Comparison of ENCODE assay signal across 8 mouse cellular contexts in genomic region chr16:23108943-23109342, GRCm38 (mm10). TPM values are rescaled to one million over a fixed set of nuclear protein-coding genes. Genes with fewer than 3 reads are reported as not detected.
DNase-seq lines count a peak whose midpoint lies in the region; ATAC-seq and TF ChIP-seq lines count a peak whose summit lies in the region.

No protein-coding gene starts in this region.

- TF ChIP-seq POLR2A in bone marrow macrophage, adult 2 months (IDR thresholded peaks at IDR 0.05; ENCODE audit: borderline replicate concordance, low read depth, low read length) = no peak

- H3K4me1 ChIP-seq in kidney, postnatal 0 days (replicated peaks; ENCODE audit: insufficient read depth, low read length) = peaks cover 9% of the 10 kb centered on the region; the same call in 1 of the 2 replicates
- H3K4me1 ChIP-seq in bone marrow macrophage, adult 2 months (ENCODE audit: control insufficient read depth, insufficient read depth, low read length) = peaks cover 7% of the 10 kb centered on the region
- H3K4me1 ChIP-seq in hindbrain, embryonic 15.5 days (replicated peaks) = peaks cover 46% of the 10 kb centered on the region
- peaks cover 32% of the 10 kb centered on the region for H3K4me1 ChIP-seq in midbrain, embryonic 16.5 days (ENCODE audit: control insufficient read depth, insufficient read depth, low read length)

- 1% methylated on average over 5 of the region's 5 CpGs for WGBS in kidney, postnatal 0 days
- 6% methylated on average over 5 of the region's 5 CpGs for WGBS in hindbrain, embryonic 15.5 days
- 3% methylated on average over 5 of the region's 5 CpGs for WGBS in midbrain, embryonic 16.5 days

- no peaks in the 10 kb centered on the region for H3K27me3 ChIP-seq in kidney, postnatal 0 days (ENCODE audit: insufficient read depth, low read length)
- H3K27me3 ChIP-seq in hindbrain, embryonic 15.5 days = no peaks in the 10 kb centered on the region
- no peaks in the 10 kb centered on the region for H3K27me3 ChIP-seq in midbrain, embryonic 16.5 days (ENCODE audit: control insufficient read depth, insufficient read depth, low read depth, low read length)

- peak overlapping the region; percentile 58 for H3K4me2 ChIP-seq in kidney, postnatal 0 days (ENCODE audit: low read length)
- H3K4me2 ChIP-seq in hindbrain, embryonic 15.5 days = peak overlapping the region; percentile 96
- H3K4me2 ChIP-seq in midbrain, embryonic 16.5 days (ENCODE audit: low read length) = peak overlapping the region; percentile 98

- H3K9me3 ChIP-seq in kidney, postnatal 0 days (replicated peaks; ENCODE audit: low read length) = no peaks in the 10 kb centered on the region
- no peaks in the 10 kb centered on the region for H3K9me3 ChIP-seq in hindbrain, embryonic 15.5 days
- no peaks in the 10 kb centered on the region for H3K9me3 ChIP-seq in midbrain, embryonic 16.5 days (replicated peaks; ENCODE audit: control insufficient read depth, low read length, poor library complexity, severe bottlenecking)

- TF ChIP-seq CTCF in kidney, postnatal 0 days (IDR thresholded peaks at IDR 0.05; ENCODE audit: low read depth) = no peak
- no peak for TF ChIP-seq CTCF in bone marrow macrophage, adult 2 months (IDR thresholded peaks at IDR 0.05; ENCODE audit: low read depth, low read length)

- H3K9ac ChIP-seq in kidney, postnatal 0 days (ENCODE audit: low read depth, low read length) = peak overlapping the region; percentile 99; the same call in 1 of the 2 replicates
- peak overlapping the region; percentile 95 for H3K9ac ChIP-seq in hindbrain, embryonic 15.5 days
- peak overlapping the region; percentile 99 for H3K9ac ChIP-seq in midbrain, embryonic 16.5 days (ENCODE audit: low read depth, low read length)

- H3K36me3 ChIP-seq in kidney, postnatal 0 days (ENCODE audit: insufficient read depth, low read length) = peaks cover 34% of the 10 kb centered on the region
- H3K36me3 ChIP-seq in hindbrain, embryonic 15.5 days = peaks cover 45% of the 10 kb centered on the region
- H3K36me3 ChIP-seq in midbrain, embryonic 16.5 days (ENCODE audit: control insufficient read depth, insufficient read depth, low read length) = peaks cover 20% of the 10 kb centered on the region

- peak overlapping the region; percentile 86 for H3K4me3 ChIP-seq in kidney, postnatal 0 days (replicated peaks; ENCODE audit: low read depth, low read length)
- H3K4me3 ChIP-seq in bone marrow macrophage, adult 2 months (ENCODE audit: insufficient read depth, low read length) = peak overlapping the region; percentile 99
- H3K4me3 ChIP-seq in hindbrain, embryonic 15.5 days = peak overlapping the region; percentile 74
- H3K4me3 ChIP-seq in midbrain, embryonic 16.5 days (ENCODE audit: low read depth, low read length) = peak overlapping the region; percentile 93

- no peak overlapping the region; the same call in 1 of the 2 replicates for H3K27ac ChIP-seq in kidney, postnatal 0 days
- peak overlapping the region; percentile 94 for H3K27ac ChIP-seq in bone marrow macrophage, adult 2 months (ENCODE audit: insufficient read depth, low read depth, low read length)
- no peak overlapping the region for H3K27ac ChIP-seq in hindbrain, embryonic 15.5 days (replicated peaks)
- H3K27ac ChIP-seq in midbrain, embryonic 16.5 days (ENCODE audit: low read length) = 0 out of 2 replicates have a peak overlapping the region, but pooled peaks have one; percentile 11

- no peak for DNase-seq in kidney, postnatal 0 days (ENCODE audit: low spot score)
- no peak for DNase-seq in kidney, postnatal 36 days
- no peak for DNase-seq in embryo, embryonic 11 days
- DNase-seq in urinary bladder, adult 18-20 months (ENCODE audit: low spot score in 2 of 2) = no peak
- no peak for DNase-seq in urinary bladder, postnatal 10 days (ENCODE audit: low spot score)

- ATAC-seq in kidney, postnatal 0 days (replicated peaks; ENCODE audit: low FRiP score, low read depth) = no peak
- ATAC-seq in hindbrain, embryonic 15.5 days (ENCODE audit: low FRiP score, low read depth) = no peak
- ATAC-seq in midbrain, embryonic 16.5 days = no peak

RNA-seq across cellular contexts. Expression of gene Eif4a2, which starts 1.7 kb away (rescaled TPM):
- polyA plus RNA-seq in kidney, postnatal 0 days (2015; fragmentation: Nextera tagmentation; extraction: Ambion mirVana) = 189 and 193 TPM in 2 replicates
- 255 TPM in 2 replicates for polyA plus RNA-seq in bone marrow macrophage, adult 2 months (2012; ENCODE audit: insufficient read depth, insufficient read length, missing spikeins)
- 323 and 324 TPM in 2 replicates for polyA plus RNA-seq in hindbrain, embryonic 15.5 days (2015; fragmentation: Nextera tagmentation; extraction: Ambion mirVana)
- 364 and 366 TPM in 2 replicates for polyA plus RNA-seq in midbrain, embryonic 16.5 days (2015; fragmentation: Nextera tagmentation; extraction: Ambion mirVana)

RNA-seq across cellular contexts. Expression of gene Rfc4, which starts 18.6 kb away (rescaled TPM):
- 77.3 and 80.6 TPM in 2 replicates for polyA plus RNA-seq in kidney, postnatal 0 days (2015; fragmentation: Nextera tagmentation; extraction: Ambion mirVana)
- polyA plus RNA-seq in bone marrow macrophage, adult 2 months (2012; ENCODE audit: insufficient read depth, insufficient read length, missing spikeins) = 10.6 and 14.5 TPM in 2 replicates
- polyA plus RNA-seq in hindbrain, embryonic 15.5 days (2015; fragmentation: Nextera tagmentation; extraction: Ambion mirVana) = 40.6 and 50.6 TPM in 2 replicates
- polyA plus RNA-seq in midbrain, embryonic 16.5 days (2015; fragmentation: Nextera tagmentation; extraction: Ambion mirVana) = 36.0 and 37.1 TPM in 2 replicates

RNA-seq across cellular contexts. Expression of gene Adipoq, which starts 37.4 kb away (rescaled TPM):
- polyA plus RNA-seq in kidney, postnatal 0 days (2015; fragmentation: Nextera tagmentation; extraction: Ambion mirVana) = 0.17 and 0.89 TPM in 2 replicates
- not detected in 2 replicates for polyA plus RNA-seq in bone marrow macrophage, adult 2 months (2012; ENCODE audit: insufficient read depth, insufficient read length, missing spikeins)
- not detected in 2 replicates for polyA plus RNA-seq in hindbrain, embryonic 15.5 days (2015; fragmentation: Nextera tagmentation; extraction: Ambion mirVana)
- not detected in 2 replicates for polyA plus RNA-seq in midbrain, embryonic 16.5 days (2015; fragmentation: Nextera tagmentation; extraction: Ambion mirVana)

RNA-seq across cellular contexts. Expression of gene Kng1, which starts 51.3 kb away (rescaled TPM):
- 2.3 and 2.7 TPM in 2 replicates for polyA plus RNA-seq in kidney, postnatal 0 days (2015; fragmentation: Nextera tagmentation; extraction: Ambion mirVana)
- not detected in 2 replicates for polyA plus RNA-seq in bone marrow macrophage, adult 2 months (2012; ENCODE audit: insufficient read depth, insufficient read length, missing spikeins)
- polyA plus RNA-seq in hindbrain, embryonic 15.5 days (2015; fragmentation: Nextera tagmentation; extraction: Ambion mirVana) = 0.39 TPM in 1 of 2 replicates, not detected in the other
- not detected in 2 replicates for polyA plus RNA-seq in midbrain, embryonic 16.5 days (2015; fragmentation: Nextera tagmentation; extraction: Ambion mirVana)

Comparison
In these comparisons a context has a peak if more than half of its experiments do, and no peak if none do; other contexts are left out.
1. H3K27ac ChIP-seq: peak in bone marrow macrophage, adult 2 months (single experiment) and midbrain, embryonic 16.5 days (single experiment); none in kidney, postnatal 0 days (single experiment) and hindbrain, embryonic 15.5 days (single experiment).
2. Peak in every context shown above with its lines, with median percentiles within 50 percentile points of each other: H3K4me2 ChIP-seq, H3K4me3 ChIP-seq and H3K9ac ChIP-seq.